Mouse (Mus musculus) bone marrow macrophage, adult 2 months (primary cell): ENCODE data around the gene Mcoln3.

Experiments used
- CTCF ChIP-seq: IDR thresholded peaks from 2 replicates; pipeline ENCODE4 v1.5.1; 2012; ENCODE audit warnings: low read depth, mild to moderate bottlenecking, low read length, moderate library complexity
- POLR2A ChIP-seq: IDR thresholded peaks from 2 replicates; pipeline ENCODE4 v1.6.1; 2012; ENCODE audit warnings: mild to moderate bottlenecking, low read depth, low read length, borderline replicate concordance

- TF ChIP-seq POLR2A (no peak), CTCF (no peak)
Observed at GRCm38 (mm10) chr3:146152913-146153312, 35.7 kb downstream of the Mcoln3 start.
